ENCODE assay signal across 12 mouse cellular contexts in the genomic region with DNA sequence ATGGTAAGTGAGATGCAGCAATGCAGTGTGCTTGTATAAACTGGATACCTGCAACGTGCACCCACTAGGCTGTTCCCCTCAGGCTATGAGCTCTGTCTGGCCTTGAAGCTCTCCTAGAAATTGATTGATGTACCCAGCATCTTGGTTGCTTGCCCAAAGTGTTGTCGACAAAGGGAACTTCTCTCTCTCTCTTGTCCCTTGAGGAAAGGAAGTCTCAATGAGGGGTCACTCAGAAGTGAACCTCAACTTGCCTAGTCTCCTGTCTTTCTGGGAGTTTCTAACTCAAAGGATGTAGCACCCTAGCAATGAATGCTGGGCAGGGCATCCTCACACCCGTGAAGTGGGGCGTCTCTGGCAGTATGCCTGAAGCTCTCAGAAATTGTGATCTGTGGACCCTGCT.
DNase-seq lines count a peak whose midpoint lies in the region.
"Had no signal": no experiment of that assay in that cellular context is flagged by ENCODE, and none has a peak within 500 bp of the region (broad histone marks: within the 10 kb centered on the region; RNA-seq: fewer than 3 reads in every experiment).

No protein-coding gene starts in this region.

- peak; percentile 53 for DNase-seq in adrenal gland, adult 2 months
- DNase-seq in adrenal gland, postnatal 4 days (ENCODE audit: low spot score in 2 of 2): no peak
- DNase-seq in kidney, postnatal 25 days: peak; percentile 45 to 51
- DNase-seq in kidney, postnatal 4 days: no peak
- DNase-seq in adrenal gland, adult 8-10 months: peak; percentile 31
- DNase-seq in adrenal gland, postnatal 36 days: peak; percentile 31 to 48
- DNase-seq in layer of hippocampus, adult 18-20 months (ENCODE audit: low spot score in 2 of 2): no peak
- DNase-seq: cerebellum, adult 11-12 months; cerebellum, adult 9-10 months; gastrocnemius, postnatal 36 days; heart, adult 11 months; heart, postnatal 36 days had no signal

Comparison
In these comparisons a context has a peak if more than half of its experiments do, and no peak if none do; other contexts are left out.
1. DNase-seq: peak in adrenal gland, adult 2 months (single experiment), kidney, postnatal 25 days (2 of 2), adrenal gland, adult 8-10 months (single experiment) and adrenal gland, postnatal 36 days (2 of 2); none in adrenal gland, postnatal 4 days (0 of 2), kidney, postnatal 4 days (0 of 2) and layer of hippocampus, adult 18-20 months (0 of 2).